Comparison of ENCODE assay signal across 14 mouse cellular contexts in the genomic region with DNA sequence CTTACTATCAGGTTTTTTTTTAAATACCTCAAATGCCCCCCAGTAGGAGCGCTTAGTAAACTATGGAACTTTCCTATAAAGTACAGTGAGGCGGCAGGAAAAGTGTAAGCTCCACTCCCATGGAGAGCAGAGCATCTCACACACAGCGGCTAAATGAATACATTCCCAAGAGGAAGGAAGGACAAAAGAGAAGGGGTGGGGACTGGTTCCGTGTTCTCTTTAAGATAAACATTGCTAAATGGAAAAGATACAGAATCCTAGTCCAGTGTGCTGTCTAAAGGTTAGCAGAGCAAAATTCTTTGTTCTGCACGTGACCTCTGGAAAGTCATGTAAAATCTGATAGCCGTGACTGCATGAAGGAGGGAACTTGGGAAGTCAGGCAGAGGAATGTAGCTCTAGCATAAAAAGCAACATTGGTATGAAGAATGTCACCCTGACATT. TPM values are rescaled to one million over a fixed set of nuclear protein-coding genes. Genes with fewer than 3 reads are reported as not detected.
DNase-seq lines count a peak whose midpoint lies in the region; ATAC-seq lines count a peak whose summit lies in the region.
"Had no signal": no experiment of that assay in that cellular context is flagged by ENCODE, and none has a peak within 500 bp of the region (broad histone marks: within the 10 kb centered on the region; RNA-seq: fewer than 3 reads in every experiment).

No protein-coding gene starts in this region.

- H3K9me3 ChIP-seq in heart, embryonic 16.5 days (replicated peaks; ENCODE audit: control insufficient read depth, low read length), result no peaks in the 10 kb centered on the region
- no peaks in the 10 kb centered on the region for H3K9me3 ChIP-seq in liver, embryonic 16.5 days (replicated peaks; ENCODE audit: control insufficient read depth, low read length)
- no peaks in the 10 kb centered on the region for H3K9me3 ChIP-seq in kidney, embryonic 16.5 days (ENCODE audit: low read length)
- no peaks in the 10 kb centered on the region for H3K9me3 ChIP-seq in forebrain, embryonic 11.5 days (ENCODE audit: control insufficient read depth, low read length)
- H3K9me3 ChIP-seq: embryonic facial prominence, embryonic 12.5 days; hindbrain, embryonic 12.5 days; intestine, embryonic 15.5 days; limb, embryonic 10.5 days; liver, embryonic 15.5 days had no signal

- peaks cover 11% of the 10 kb centered on the region for H3K4me1 ChIP-seq in heart, embryonic 16.5 days (ENCODE audit: control insufficient read depth, insufficient read depth, low read length)
- H3K4me1 ChIP-seq in liver, embryonic 16.5 days (ENCODE audit: control insufficient read depth, low read depth, low read length), result no peaks in the 10 kb centered on the region
- H3K4me1 ChIP-seq in kidney, embryonic 16.5 days (ENCODE audit: insufficient read depth, low read length), result peaks cover 6% of the 10 kb centered on the region
- no peaks in the 10 kb centered on the region for H3K4me1 ChIP-seq in forebrain, embryonic 11.5 days (replicated peaks; ENCODE audit: control insufficient read depth, insufficient read depth, low read length)
- H3K4me1 ChIP-seq: embryonic facial prominence, embryonic 12.5 days; hindbrain, embryonic 12.5 days; intestine, embryonic 15.5 days; limb, embryonic 10.5 days had no signal

- peak; percentile 60 for ATAC-seq in heart, embryonic 16.5 days (replicated peaks; ENCODE audit: extremely low read depth, insufficient read depth, low FRiP score)
- peak; percentile 62 for ATAC-seq in liver, embryonic 16.5 days (ENCODE audit: low read depth)
- ATAC-seq in kidney, embryonic 16.5 days (ENCODE audit: low FRiP score, low TSS enrichment), result peak; percentile 86; the same call in 1 of the 2 replicates
- no peak for ATAC-seq in forebrain, embryonic 11.5 days (replicated peaks; ENCODE audit: low FRiP score)
- ATAC-seq: forebrain, embryonic 16.5 days had no signal

- 33% methylated on average over 6 of the region's 6 CpGs for WGBS in heart, embryonic 16.5 days
- WGBS in liver, embryonic 16.5 days (ENCODE audit: insufficient replicate concordance), result 50% methylated on average over 6 of the region's 6 CpGs
- WGBS in kidney, embryonic 16.5 days, result 33% methylated on average over 6 of the region's 6 CpGs
- 81% methylated on average over 6 of the region's 6 CpGs for WGBS in forebrain, embryonic 11.5 days

- no peaks in the 10 kb centered on the region for H3K36me3 ChIP-seq in heart, embryonic 16.5 days (ENCODE audit: control insufficient read depth, insufficient read depth)
- H3K36me3 ChIP-seq in liver, embryonic 16.5 days (ENCODE audit: control insufficient read depth, insufficient read depth), result no peaks in the 10 kb centered on the region
- H3K36me3 ChIP-seq in kidney, embryonic 16.5 days (ENCODE audit: insufficient read depth, low read length), result no peaks in the 10 kb centered on the region
- H3K36me3 ChIP-seq in forebrain, embryonic 11.5 days (ENCODE audit: control insufficient read depth, insufficient read depth, low read length), result no peaks in the 10 kb centered on the region
- H3K36me3 ChIP-seq: embryonic facial prominence, embryonic 12.5 days; hindbrain, embryonic 12.5 days; intestine, embryonic 15.5 days; limb, embryonic 10.5 days; liver, embryonic 15.5 days had no signal

- H3K4me3 ChIP-seq in heart, embryonic 16.5 days (ENCODE audit: low read length), result no peak overlapping the region
- no peak overlapping the region for H3K4me3 ChIP-seq in liver, embryonic 16.5 days (ENCODE audit: low read depth, low read length)
- H3K4me3 ChIP-seq in kidney, embryonic 16.5 days (ENCODE audit: low read length), result no peak overlapping the region
- H3K4me3 ChIP-seq in forebrain, embryonic 11.5 days (ENCODE audit: low read depth, low read length), result no peak overlapping the region
- H3K4me3 ChIP-seq: embryonic facial prominence, embryonic 12.5 days; hindbrain, embryonic 12.5 days; intestine, embryonic 15.5 days; limb, embryonic 10.5 days; liver, embryonic 15.5 days; megakaryocyte, embryonic 14.5 days had no signal

- intact Hi-C loops in heart, postnatal 14 days (cut with DNase I), result loop anchor here (5.0 kb wide), 1 partner anchor 1239 kb away; no protein-coding TSS in a partner anchor

- H3K27me3 ChIP-seq in heart, embryonic 16.5 days (ENCODE audit: control insufficient read depth, insufficient read depth, low read length), result no peaks in the 10 kb centered on the region
- H3K27me3 ChIP-seq in liver, embryonic 16.5 days (ENCODE audit: control insufficient read depth, insufficient read depth, low read depth, low read length), result no peaks in the 10 kb centered on the region
- no peaks in the 10 kb centered on the region for H3K27me3 ChIP-seq in kidney, embryonic 16.5 days (ENCODE audit: insufficient read depth, low read length)
- no peaks in the 10 kb centered on the region for H3K27me3 ChIP-seq in forebrain, embryonic 11.5 days (ENCODE audit: control insufficient read depth, insufficient read depth, low read length)
- H3K27me3 ChIP-seq: embryonic facial prominence, embryonic 12.5 days; hindbrain, embryonic 12.5 days; intestine, embryonic 15.5 days; liver, embryonic 15.5 days; megakaryocyte, embryonic 14.5 days had no signal

- no peak for DNase-seq in heart, postnatal 14 days
- no peak for DNase-seq in liver
- peak; percentile 21 for DNase-seq in kidney, postnatal 14 days
- no peak for DNase-seq in forebrain, embryonic 11.5 days (ENCODE audit: low spot score)

- no peak overlapping the region for H3K9ac ChIP-seq in heart, embryonic 16.5 days (ENCODE audit: low read length)
- no peak overlapping the region for H3K9ac ChIP-seq in liver, embryonic 16.5 days (ENCODE audit: low read depth, low read length)
- no peak overlapping the region for H3K9ac ChIP-seq in kidney, embryonic 16.5 days (replicated peaks; ENCODE audit: low read length)
- H3K9ac ChIP-seq in forebrain, embryonic 11.5 days (ENCODE audit: low read length), result no peak overlapping the region
- H3K9ac ChIP-seq: embryonic facial prominence, embryonic 12.5 days; hindbrain, embryonic 12.5 days; intestine, embryonic 15.5 days; liver, embryonic 15.5 days had no signal

- H3K4me2 ChIP-seq in heart, embryonic 16.5 days (ENCODE audit: low read depth, low read length), result peak overlapping the region; percentile 40; the same call in 1 of the 2 replicates
- no peak overlapping the region for H3K4me2 ChIP-seq in liver, embryonic 16.5 days (ENCODE audit: low read depth, low read length)
- no peak overlapping the region for H3K4me2 ChIP-seq in kidney, embryonic 16.5 days (replicated peaks; ENCODE audit: low read depth, low read length)
- no peak overlapping the region for H3K4me2 ChIP-seq in forebrain, embryonic 11.5 days (ENCODE audit: low read depth, low read length, severe bottlenecking)
- H3K4me2 ChIP-seq: embryonic facial prominence, embryonic 12.5 days; hindbrain, embryonic 12.5 days; intestine, embryonic 15.5 days; liver, embryonic 15.5 days had no signal

- H3K27ac ChIP-seq in heart, embryonic 16.5 days (ENCODE audit: low read length), result peak overlapping the region; percentile 55
- H3K27ac ChIP-seq in liver, embryonic 16.5 days (ENCODE audit: low read length), result no peak overlapping the region
- H3K27ac ChIP-seq in kidney, embryonic 16.5 days (ENCODE audit: low read length), result peak overlapping the region; percentile 62
- no peak overlapping the region for H3K27ac ChIP-seq in forebrain, embryonic 11.5 days (ENCODE audit: low read depth, low read length)
- H3K27ac ChIP-seq: embryonic facial prominence, embryonic 12.5 days; hindbrain, embryonic 12.5 days; intestine, embryonic 15.5 days; limb, embryonic 10.5 days; liver, embryonic 15.5 days had no signal

RNA-seq across cellular contexts. Expression of gene Filip1, which starts 13.9 kb away (rescaled TPM):
- 32.1 and 37.9 TPM in 2 replicates for polyA plus RNA-seq in heart, embryonic 16.5 days (2015; fragmentation: Nextera tagmentation; extraction: Ambion mirVana)
- 100 to 1,000 TPM; 117 to 120 TPM for total RNA-seq in heart, postnatal 14 days (2021)
- 0.53 and 0.79 TPM in 2 replicates for polyA plus RNA-seq in liver, embryonic 16.5 days (2015; fragmentation: Nextera tagmentation; extraction: Ambion mirVana)
- 5.2 and 5.7 TPM in 2 replicates for polyA plus RNA-seq in kidney, embryonic 16.5 days (2015; fragmentation: Nextera tagmentation; extraction: Ambion mirVana)
- polyA plus RNA-seq in forebrain, embryonic 11.5 days (2014; fragmentation: Nextera tagmentation; extraction: Ambion mirVana), result 11.6 and 13.6 TPM in 2 replicates

RNA-seq across cellular contexts. Expression of gene Senp6, which starts 40.1 kb away (rescaled TPM):
- polyA plus RNA-seq in heart, embryonic 16.5 days (2015; fragmentation: Nextera tagmentation; extraction: Ambion mirVana), result 30.4 and 32.0 TPM in 2 replicates
- total RNA-seq in heart, postnatal 14 days (2021), result 10 to 100 TPM; 70.6 to 72.0 TPM
- 10.1 and 11.8 TPM in 2 replicates for polyA plus RNA-seq in liver, embryonic 16.5 days (2015; fragmentation: Nextera tagmentation; extraction: Ambion mirVana)
- polyA plus RNA-seq in kidney, embryonic 16.5 days (2015; fragmentation: Nextera tagmentation; extraction: Ambion mirVana), result 44.6 and 47.1 TPM in 2 replicates
- polyA plus RNA-seq in forebrain, embryonic 11.5 days (2014; fragmentation: Nextera tagmentation; extraction: Ambion mirVana), result 65.9 and 67.1 TPM in 2 replicates

Comparison
In these comparisons a context has a peak if more than half of its experiments do, and no peak if none do; other contexts are left out.
1. H3K27ac ChIP-seq: peak in heart, embryonic 16.5 days (single experiment) and kidney, embryonic 16.5 days (single experiment); none in liver, embryonic 16.5 days (single experiment) and forebrain, embryonic 11.5 days (single experiment).